Mouse (Mus musculus): ENCODE measurements at regions not wholly inside any gene's neighbourhood (a gene's known extent, or its start where the extent isn't known, plus 50 kb on each side); places are given as distances from the start of the nearest gene placed in this dataset.

DNA sequence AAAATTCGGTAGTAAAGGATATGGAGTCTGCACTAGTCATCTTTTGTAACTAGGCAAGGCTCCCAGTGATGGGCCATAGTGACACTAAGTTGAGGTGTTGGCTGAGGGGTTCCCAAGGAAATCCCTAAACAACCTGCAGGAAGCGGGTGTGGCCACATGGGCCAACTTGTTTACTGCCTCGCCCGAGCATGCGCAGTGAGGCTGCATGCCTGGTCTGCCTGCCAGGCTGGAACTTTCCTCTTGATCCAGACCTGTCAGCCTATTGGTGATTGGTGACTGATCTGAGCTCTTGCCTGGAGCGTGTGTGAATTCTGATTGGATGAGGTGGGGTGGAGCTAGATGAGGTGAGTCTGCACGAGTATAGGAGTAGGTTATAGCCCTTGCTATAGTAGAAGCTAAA is 103.1 kb upstream of the Zwint start:
- no peak for TF ChIP-seq CTCF (IDR thresholded peaks at IDR 0.05; ENCODE audit: low read depth)
- no peak for TF ChIP-seq EP300 (IDR thresholded peaks at IDR 0.05; ENCODE audit: low read depth)

All from liver, postnatal 0 days (tissue).